Mouse (Mus musculus) cerebellum, adult 8-10 months (tissue): ENCODE results near the gene Ubn2.
A peak's percentile ranks its signal among the peaks of the same experiment; 100 is the strongest.
"Not testable (repeated sequence)": the region's sequence is repeated elsewhere in the genome, so short reads cannot be mapped to it uniquely, and the experiment has no call there.

ENCODE experiments used
- DNase-seq: peaks from one replicate; pipeline ENCODE4 v3.0.0; 2022

The Ubn2 gene

DNA sequence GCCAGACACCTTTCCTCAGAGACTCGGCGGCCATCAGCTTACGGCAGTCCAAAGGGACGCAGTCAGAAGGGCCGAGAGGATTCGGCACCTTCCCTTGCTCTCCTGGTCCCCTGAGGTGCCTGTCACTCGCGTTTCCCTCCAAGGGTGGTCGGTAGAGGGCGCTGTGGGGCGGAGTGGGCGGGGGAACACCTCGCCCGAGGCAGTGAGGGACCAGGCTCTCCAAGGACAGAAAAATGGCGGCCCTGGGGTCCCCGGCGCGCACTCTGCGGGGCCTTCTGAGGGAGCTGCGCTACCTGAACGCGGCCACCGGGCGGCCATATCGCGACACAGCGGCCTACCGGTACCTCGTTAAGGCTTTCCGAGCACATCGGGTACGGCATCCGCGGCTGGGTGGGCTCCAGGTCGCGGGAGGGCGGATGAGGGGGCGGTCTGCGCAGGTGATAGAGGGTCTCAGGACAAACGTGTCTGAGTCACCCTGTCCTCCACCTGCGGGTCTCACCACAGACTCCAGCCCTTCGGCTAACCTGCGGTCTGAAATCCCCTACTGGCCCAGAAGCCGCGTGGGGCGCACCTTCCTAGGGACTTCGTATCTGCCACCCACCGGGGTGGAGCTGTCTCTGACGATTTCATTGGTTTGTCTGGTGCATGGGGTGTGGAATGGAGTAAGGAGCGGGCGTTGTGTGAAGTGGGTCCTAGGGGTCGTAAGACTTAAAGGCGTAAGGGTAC, 101.1 kb downstream of the Ubn2 start:
- peak; percentile 99 for DNase-seq

- DNase-seq, result no peak
Measured at GRCm38 (mm10) chr6:38535366-38535690, 101.6 kb downstream of the Ubn2 start.

- no peak for DNase-seq
Measured at GRCm38 (mm10) chr6:38535788-38536187, 102.0 kb downstream of the Ubn2 start.

DNA sequence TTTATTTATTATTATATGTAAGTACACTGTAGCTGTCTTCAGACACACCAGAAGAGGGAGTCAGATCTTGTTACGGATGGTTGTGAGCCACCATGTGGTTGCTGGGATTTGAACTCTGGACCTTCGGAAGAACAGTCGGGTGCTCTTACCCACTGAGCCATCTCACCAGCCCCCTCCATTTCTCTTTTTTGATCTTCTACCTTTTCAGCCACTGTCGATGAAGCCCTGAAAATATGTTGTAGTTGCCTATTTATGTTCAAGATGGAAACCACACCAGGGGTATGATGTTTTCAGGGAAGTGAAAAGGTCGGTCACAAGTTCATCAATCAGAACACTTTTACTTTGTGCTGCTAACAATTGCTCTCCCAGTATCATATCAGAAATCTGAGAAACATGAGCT, 110.4 kb downstream of the Ubn2 start:
- DNase-seq, result not testable (repeated sequence)

GRCm38 (mm10) chr6:38547005-38547404, 113.3 kb downstream of the Ubn2 start:
- DNase-seq, result not testable (repeated sequence)

- no peak for DNase-seq
Measured at GRCm38 (mm10) chr6:38547707-38548106, 114.0 kb downstream of the Ubn2 start.

- DNase-seq, result not testable (repeated sequence)
Measured at GRCm38 (mm10) chr6:38548595-38548994, 114.8 kb downstream of the Ubn2 start.

- not testable (repeated sequence) for DNase-seq
Measured at GRCm38 (mm10) chr6:38549840-38550239, 116.1 kb downstream of the Ubn2 start.

DNA sequence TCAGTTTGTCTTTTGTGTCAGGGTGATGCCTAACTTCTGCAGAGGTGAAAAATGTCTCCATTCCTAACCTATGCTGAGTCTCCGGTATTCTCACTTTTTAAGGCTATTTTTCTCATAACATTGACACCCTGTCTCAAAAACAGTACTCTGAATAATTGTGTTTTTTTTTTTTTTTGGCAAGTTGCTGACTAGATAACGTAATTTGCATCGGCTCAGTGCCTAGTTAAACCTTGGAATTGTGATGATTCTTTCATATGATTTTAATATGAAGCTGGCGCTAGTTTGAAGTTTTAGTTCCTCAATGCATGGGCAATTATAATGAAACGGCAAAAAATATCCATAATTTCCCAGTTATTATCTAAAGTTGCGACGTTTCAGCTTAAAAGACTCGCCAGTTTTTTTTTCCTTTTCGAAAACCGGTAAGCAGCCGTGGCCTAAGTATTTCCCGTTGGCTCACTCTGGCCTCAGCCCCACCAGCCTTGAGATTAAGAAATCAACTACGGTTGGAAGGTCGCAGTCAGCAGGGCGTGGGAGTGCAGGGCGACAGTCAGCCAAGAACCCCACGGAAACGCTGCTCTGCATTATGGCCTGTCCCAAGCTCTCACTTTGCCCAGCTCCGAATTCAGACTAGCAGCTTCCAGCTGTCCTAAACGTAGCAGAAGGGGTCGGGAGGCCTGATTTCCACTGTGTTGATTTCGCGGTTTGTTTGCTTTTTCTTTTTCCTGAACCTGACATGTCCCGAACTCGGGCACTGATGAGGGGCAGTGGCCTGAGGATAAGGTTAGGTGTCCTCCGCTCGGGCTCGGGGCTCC, 116.7 kb downstream of the Ubn2 start:
- no peak for DNase-seq

- peak; percentile 95 for DNase-seq
Measured at GRCm38 (mm10) chr6:38551062-38551988, 117.6 kb downstream of the Ubn2 start, which contains the start of gene Luc7l2. Gene Luc7l2, plus strand, starts transcription at chr6:38551334.

DNA sequence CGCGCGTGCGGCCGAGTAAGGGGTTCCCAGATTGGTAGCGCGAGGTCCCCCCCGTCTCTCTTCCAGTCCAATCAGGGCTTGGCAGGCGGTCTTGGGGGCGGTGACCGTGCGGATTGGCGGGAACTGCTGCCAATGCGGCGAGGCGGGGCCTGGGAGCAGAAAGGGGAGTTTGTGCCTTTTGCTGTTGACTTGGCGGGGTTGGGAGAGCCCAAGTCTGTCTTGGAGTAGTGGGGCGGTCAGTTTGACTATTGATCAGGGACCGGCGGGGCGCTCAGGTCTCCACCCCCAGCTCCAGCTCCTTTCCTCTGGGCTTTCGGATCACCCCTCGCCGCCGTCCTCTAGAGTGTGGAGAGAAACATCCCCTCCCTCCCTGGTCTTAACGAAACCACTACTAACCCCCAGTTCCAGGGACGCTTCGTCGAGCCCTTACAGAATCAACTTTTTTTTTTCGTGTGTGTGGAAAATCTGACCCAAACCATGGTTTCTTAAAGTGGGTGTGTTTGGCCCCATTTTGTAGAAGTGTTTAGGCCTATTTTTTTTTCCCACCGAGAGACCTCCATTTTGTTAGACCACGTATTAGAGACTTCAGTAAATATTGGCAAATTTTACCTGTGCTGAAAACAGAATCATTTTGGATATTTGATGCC, 118.4 kb downstream of the Ubn2 start:
- DNase-seq, result peak; percentile 98

- DNase-seq, result no peak
Measured at GRCm38 (mm10) chr6:38552636-38553000, 118.9 kb downstream of the Ubn2 start.
